Mouse (Mus musculus) 416B (cell line): Measurements from ENCODE around the gene CK137956.

Experiments
- DNase-seq: peaks from one replicate; pipeline ENCODE4 v3.0.0; 2011; ENCODE audit warnings: low read depth

Gene CK137956

DNA sequence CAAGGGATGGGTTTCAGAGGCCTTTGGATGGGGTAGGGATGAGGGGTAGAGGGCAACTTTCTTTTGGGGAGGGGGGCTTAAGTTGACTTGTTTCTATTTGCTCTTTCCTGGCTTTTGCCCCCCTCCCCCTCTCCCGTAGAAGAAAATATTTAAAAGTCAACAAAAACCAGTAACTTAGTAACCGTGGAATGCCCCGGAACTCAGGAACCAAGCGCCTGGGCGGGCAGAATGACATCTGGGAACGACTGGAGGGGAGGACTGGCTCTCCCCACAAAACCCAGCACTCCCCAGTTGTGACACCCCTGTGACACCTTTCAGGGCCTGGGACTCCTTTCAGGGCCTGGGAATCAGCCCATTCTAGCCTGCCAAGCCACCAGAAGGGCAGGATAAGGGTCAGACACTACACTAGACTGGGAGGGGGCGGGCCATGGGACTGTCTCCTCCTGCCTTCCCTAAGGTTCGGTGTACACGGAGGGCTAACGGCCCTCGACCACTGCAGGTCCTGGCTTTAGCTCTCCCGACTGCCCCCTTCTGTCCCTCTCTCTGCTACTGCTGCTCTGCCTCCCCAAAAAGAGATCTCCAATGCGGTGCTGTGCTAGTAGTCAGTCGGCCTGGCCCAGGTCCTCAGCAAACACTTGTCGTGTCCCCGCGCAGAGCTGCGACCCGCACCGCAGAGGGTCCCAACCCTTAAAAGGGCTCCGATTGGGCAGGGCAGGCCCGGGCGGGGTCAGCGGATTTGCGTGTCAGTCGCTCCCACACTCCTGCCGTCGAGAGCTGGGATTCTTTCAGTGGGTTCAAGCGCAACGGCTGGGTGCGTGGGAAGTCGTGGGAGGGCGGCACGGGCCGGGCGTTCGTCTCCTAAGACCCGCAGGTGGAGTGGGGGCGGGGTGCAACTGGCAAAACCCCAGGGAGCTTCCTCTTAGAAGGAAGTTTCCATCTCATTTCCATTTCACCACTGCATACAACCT, at the start of gene CK137956:
Gene CK137956 (minus strand): TSS at position 51 of the 968 bp plus-strand sequence.
- DNase-seq = no peak

DNA sequence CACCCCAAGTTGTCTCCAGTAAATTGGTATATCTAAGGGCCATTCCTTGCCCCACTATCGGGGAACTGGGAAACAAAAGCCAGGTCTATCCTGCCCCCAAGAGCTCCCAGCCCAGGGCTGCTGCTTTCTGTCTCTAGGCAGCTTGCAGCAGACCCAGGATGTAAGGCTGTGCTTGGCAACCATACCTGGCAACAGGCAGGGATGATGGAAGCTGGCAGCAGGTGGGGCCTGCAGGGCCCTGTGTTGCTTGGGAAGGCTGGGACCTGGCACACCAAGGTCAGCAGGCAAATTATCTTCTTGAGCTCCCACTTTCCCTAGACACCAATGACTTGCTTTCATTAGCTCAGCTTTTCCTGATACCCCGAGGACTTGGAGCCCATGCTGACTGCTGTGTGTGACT, 48.7 kb upstream of the CK137956 start:
- no peak for DNase-seq

DNA sequence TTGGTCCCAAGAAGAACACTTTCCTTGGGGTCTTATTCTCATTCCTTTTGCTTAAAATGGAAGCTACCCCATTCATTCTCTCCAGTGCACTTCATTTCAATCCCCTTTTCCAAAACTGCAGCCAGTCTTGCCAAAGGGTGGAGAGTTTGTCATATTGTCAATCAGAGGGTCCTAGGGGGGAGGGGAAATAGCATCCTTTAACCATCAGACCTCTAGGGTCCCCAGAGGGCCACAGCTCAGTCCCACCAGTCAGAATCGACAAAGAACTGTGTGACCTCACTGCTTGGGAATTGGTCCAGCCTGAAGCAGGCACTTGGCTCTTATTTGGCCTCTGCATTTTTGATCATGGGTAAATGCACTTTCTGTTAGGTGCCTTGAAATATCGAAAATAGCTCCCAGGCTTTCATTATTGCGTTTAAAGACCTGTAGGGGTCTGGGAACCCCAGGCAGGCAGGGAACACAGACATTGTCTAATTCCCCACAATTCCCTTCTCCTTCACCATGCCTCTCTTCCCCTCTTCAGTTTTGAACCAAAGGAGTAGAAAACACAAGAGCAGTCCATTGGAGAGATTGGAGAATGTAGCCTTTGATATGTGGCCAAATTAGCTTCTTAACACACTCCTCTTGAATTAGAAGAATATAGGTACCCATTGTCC, 34.2 kb upstream of the CK137956 start:
- no peak for DNase-seq

DNA sequence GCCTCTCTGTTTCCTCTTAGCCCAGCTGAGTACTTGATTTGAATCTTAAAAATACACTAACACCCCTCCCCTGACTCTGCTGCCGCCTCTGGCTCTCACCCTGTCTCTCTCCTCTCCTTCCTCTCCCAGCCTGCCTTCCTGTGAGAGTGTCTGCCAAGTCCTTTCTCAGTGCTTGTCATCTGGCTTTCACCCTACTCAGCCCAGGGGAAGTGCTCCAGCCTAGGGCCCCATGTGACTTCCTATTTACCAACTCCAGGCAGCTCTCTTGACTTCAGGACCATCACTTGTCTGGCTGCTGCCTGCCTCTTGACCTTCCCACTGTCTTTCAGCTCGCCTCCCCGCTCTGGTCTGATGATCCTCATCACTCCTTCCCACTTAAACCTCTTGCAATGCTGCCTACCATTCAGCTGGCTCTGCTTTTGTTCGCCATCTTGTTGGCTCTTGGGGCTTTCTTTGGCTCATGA, 31.9 kb upstream of the CK137956 start:
- DNase-seq = no peak

DNA sequence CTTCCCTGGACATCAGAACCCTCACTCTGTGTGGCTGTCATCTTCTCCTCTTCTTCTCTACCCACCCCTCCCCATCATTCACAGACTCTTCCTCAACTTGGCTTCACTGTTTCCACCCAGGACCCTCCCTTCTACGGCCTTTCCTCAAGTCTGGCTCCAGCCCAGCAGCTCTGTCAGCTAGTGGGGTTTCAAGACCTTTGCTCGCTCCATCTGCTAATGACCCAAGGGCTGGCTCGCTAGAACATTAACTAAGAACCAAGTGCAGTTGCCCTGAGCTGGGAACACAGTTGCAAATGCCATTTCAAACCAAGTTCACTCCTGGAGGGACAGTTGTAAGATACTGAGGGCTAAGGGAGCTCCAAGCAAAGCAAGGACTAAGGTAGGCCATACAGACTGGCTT, 28.5 kb upstream of the CK137956 start:
- DNase-seq = no peak

DNA sequence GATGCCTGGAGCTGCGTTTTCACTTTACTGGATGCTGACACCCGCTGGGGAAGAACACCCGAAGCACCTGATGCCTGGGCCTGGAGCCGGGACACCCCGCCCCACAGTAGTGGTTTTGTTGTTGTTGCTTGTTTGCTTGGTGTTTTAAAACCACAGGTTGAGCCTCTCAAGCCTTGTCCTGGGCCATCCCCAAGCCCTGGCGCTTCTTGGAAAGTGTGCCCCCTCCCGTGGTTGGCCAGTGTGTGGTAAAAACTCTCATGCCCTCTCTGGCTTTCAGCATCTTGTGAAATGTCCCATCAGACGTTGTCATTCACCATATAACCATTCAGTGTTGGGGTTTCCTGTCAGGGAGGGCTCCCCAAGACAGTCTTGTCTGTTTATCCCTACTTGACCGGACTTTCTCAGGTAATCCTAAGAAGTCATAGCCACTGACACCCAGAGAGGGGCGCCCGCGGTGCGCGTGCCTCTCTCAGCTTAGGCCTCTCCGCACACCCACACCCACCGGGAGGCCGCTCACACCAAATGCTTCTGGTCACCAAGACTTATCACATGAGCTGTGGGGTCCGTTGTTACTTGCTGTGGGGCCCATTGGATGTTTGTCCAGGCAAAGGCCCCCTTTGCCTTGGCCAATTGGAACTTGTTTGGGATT, 18.7 kb upstream of the CK137956 start:
- no peak for DNase-seq

DNA sequence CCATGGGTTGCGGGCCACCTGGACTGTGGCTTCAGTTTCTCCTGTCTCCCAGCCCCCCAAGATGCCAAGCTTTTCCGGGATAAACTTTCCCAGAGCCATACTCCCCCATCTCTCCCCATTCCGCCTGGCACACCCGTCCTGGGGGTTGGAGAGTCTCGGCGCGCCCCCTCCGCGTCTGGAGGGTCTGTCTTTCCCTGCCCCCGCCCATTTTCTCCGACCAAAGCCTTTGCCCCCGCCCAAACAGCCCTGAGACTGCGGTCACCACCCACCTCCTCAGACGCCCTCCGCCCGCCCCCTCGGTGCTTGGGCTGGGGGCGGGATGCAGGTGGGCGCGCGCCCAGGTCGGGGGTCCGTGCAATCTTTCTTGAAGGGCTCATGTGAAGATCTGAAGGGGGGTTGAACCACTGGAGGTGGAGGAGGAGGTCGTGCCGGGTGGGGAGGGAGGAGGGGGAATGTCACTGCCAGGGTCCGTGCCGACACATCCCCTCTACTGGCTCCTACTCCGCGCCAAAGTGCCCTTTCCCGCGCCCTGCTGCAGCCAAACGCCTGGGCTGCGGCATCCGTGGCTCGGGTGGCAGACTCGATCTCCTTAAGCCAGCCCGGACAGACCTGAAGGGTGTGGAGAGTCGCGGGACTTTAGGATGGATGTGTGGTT, 17.9 kb upstream of the CK137956 start:
- DNase-seq = no peak

DNA sequence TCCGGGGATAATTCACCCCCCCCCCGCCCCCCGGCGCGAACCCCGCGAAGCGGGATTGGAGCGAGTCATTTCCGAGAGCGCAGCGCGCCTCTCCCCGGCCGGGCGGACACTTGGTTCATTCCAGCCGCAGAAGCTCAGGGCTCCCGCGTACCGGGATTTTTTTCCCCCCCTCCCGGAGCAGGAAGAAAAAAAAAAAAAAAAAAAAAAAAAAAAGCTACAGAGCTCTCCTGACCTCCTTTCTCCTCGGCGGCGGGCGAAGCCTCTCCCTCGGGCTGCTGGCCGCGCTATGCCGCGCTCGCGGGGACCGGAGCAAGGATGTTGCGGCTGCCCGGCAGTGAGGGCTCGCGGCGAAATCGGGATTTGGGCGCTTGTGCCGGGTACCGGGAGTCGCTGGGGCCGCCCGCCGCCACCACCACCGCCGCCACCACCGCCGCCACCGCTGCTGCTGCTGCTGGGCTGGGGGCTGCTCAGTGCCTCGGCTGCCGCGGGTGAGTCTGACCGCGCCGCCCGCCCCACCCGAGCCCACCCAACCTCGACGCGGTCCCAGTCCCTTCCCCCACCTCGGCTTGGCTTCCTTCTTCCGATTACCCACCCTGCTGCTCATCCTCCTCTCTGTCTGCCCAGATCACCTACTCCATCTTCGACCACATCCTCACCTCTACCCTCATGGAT, 17.2 kb upstream of the CK137956 start, which contains the start of gene Csmd2:
Gene Csmd2 (plus strand): TSS at position 74 of the 672 bp plus-strand sequence.
- no peak for DNase-seq

DNA sequence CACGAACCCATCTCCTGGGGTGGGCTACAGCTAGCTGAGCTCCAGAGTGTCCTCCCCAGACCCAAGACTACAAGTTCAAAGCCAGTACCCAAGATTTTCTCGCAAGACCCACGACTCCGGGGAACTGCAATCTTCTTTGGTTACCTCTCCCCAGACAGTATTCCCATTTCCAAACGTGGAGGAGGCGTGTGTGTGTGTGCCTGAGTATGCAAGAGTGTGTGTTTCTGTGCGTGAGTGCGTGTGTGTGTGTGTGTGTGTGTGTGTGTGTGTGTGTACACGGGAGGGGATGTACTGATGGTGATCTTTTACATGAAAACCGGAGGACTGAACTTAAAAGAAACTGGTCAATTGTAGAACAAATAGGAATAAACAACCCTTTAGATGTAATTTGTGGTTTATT, 16.5 kb upstream of the CK137956 start:
- DNase-seq = no peak

DNA sequence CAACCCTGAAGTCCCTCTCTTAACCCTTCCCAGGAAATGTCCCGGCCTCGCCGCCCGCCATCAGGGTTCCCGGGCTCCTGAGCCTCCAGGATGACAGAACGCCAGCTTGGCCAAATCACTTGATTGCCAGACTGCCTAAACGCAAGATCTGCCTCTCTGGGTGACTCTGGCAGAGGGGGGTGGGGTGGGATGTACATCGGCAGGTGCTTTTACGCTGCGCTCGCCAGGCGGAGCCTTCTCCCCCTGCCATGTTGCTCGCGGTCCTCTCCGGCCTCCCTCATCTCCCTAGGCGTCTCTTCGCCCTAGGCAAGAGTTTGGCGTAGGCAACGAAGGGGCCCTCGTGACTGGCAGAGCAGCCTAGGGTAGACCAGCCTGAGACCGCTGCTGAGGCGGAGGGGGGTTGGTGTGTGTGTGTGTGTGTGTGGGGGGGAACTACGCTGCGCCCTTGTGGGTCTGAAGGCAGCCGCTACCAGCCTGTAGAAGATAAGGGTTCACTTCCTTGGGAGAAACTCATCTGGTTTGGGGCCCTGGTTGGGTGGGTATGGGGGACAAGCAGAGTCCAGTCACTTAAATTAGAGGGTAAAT, 15.8 kb upstream of the CK137956 start:
- DNase-seq = no peak

DNA sequence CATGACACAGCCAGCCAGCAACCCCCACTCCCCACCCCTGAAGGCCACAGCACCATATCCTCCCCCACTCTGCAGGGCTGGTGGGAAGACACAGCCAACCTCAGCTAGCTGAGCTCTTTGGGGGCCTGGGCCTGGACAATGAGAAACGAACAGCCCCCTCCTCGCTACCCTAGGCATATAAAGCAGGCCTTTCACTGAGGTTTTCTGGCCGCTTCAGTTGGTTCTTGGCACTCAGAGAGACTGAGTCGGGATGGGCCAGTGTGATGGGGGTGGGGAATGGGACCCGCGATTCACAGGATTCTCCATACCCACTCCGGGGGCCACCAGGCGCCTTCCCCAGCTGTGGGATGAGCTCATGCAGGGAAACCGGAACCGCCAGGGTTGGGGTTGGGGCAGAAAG, 15.1 kb upstream of the CK137956 start:
- DNase-seq = no peak

DNA sequence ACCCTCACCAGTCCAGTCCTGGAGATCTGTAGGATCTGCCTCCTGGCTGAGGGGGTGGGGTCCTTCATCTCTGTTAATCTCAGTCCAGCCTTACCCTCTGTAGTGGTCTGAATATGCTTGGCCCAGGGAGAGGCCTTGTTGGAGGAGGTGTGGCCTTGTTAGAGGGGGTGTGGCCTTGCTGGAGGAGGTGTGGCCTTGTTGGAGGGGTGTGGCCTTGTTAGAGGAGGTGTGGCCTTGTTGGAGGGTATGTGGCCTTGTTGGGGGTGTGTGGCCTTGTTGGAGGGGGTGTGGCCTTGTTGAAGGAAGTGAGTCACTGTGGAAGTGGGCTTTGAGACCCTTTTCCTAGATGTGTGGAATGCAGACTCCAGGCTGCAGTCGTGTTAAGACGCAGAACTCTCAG, 13.7 kb upstream of the CK137956 start:
- no peak for DNase-seq

DNA sequence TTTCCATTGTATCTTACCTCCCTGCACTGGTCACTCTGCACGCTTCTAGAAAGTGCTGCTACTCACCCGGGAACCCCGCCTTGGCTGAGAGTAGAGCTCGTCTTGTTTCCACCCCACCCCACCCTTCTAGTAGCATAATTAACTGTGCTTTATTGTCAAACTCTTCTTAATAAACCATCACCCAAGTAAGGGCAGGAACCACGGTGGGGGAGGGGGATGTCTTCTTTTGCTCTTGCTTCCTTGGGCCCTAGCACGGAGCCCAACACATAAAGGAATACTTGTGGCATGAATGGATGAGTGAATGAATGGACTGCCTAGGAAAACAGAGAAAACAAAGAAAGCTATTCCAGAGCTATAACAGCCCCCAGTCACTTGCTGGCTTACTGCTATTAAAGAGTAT, 10.4 kb upstream of the CK137956 start:
- no peak for DNase-seq

DNA sequence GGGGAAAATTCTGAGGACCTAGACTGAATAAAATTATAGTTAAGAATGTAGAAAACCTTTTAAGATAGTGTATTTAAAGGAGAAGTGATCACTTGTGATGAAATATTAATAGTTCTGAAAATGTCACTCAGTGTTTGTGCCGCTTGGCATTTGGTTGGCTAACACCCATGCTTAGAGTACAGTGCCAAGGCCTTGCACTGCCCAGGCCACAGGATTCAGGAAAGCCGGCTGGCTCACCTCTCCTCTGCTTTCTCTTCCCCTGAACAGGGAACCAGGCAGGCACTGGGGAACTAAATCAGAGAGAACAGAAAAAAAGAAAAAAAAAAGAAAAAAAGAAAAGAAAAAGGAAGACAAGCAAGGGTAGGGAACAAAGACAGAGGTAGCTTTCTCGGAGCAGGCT, 2.2 kb upstream of the CK137956 start:
- DNase-seq = no peak

DNA sequence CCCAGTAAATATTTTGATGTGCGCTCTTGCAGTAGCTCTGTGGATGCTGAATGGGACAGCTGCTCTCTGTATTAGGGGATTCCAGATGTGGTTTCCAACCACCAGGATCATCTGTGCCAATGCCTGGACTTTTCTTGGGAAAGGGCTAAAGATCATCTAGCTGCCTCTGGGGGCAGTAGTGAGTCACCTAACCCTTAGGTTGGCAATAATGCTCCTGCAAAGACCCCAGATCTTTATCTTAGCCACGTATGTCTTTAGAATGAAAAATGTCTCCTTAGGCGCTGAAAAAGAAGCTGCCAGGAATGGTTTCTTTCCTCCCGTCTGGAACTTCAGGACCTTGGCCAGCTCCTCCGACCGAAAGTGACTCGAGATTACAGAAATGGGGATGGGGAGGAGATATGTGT, 731 bp downstream of the CK137956 start:
- DNase-seq = no peak

DNA sequence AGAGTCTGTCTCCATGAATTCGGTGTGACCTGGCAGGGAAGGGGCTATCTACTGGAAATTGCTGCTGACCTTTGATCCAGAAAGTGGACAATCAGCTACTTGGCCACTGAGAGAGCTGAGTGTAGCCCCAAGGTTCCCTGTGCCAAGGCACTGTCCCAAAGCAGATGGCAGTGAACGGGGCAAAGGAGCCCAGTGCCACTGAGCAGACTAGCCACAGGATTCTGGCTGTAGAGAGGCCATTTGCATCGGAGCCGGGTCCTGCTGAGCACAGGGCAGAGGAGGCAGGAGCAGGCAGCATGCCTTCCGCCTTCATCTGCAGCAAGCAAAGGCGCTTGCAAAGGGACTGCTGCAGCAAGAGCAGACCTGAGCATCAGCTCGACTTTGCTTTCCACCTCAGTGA, 1.6 kb downstream of the CK137956 start:
- no peak for DNase-seq

DNA sequence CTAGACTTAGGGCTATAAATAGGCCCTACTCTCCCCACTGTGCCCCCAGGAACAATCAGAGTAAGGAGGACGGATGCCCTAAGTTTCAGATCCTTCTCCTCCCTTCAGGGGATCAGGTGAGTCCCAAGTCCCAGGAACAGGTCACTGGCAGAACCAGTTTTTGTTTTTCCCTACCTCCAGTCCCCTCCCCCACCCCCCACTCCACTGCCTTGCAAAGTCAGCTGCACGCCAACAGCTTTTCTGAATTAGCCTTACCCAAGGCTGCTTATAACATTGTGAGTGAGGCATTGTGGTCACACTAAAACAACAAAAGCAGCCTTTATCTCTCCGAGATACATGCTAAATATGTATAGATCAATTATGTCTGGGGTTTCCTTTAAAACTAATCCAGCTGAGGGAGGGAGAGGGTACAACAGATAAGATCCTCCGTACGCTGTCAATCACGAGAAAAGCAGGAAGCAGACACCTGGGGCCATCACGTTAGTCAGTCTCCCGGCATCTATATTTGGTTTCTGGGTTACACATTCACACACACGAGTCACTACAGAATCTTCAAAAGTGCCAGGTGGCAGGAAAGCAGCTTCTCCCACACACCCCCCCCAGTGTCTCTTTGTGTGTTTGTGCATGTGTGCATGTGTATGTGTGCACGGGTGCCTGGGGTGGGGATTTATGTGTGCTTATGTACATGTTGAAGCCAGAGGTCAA, 17.6 kb downstream of the CK137956 start:
- no peak for DNase-seq

DNA sequence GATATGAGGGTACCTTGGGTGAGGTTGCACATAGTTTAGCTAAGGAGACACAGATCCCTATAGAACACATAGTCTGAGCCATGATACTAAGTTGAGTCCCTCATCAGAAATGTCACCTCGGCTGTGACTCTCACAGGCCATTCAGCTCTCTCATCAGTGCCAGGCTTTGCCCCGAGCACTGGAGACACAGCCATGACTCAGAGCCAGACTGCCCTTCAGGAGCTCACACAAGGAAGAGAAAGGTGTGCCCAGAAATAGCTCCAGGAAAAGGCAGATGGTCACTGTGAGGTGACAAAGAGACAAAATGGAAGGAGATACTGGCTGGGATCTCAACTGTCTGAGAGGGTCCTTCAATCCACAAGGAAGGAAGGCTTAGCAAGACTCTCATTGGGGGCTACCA, 23.1 kb downstream of the CK137956 start:
- DNase-seq = no peak

DNA sequence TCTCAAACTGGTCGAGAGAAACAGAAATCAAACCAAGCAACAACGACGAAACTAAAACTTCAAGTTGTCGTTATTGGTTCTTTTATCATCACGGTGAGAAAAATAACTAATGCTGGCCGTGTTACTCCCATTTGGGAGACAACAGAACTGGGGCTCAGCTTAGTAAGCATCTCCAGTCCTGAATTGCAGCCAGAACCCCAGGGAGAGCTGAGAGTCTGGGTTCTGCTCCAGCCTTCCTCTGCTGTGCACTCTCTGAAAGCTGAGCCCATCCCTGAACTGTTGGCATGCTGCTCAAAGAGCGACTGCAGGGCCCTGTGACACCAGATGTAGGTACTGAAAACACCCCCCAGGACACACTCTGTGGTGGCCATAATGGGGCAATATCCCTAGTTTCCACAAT, 33.3 kb downstream of the CK137956 start:
- DNase-seq = no peak

DNA sequence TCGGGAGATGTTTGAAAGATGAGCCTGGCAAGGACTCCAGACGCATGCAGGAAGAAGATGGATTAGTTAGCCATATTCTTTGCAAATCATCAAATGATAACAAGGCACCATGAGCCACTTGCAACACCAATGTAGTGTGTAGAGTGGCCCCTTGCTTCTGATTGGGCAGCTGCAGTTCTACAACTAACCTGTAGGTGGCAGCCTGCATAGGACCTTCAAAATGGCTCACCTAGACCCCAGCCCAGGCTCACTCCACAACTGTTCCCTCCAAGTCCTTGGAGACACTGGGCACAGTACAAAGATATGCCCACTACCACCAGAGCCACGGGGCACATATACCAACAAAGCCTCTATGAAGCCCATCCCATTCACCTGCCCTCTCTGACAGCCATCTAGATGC, 35.4 kb downstream of the CK137956 start:
- no peak for DNase-seq

DNA sequence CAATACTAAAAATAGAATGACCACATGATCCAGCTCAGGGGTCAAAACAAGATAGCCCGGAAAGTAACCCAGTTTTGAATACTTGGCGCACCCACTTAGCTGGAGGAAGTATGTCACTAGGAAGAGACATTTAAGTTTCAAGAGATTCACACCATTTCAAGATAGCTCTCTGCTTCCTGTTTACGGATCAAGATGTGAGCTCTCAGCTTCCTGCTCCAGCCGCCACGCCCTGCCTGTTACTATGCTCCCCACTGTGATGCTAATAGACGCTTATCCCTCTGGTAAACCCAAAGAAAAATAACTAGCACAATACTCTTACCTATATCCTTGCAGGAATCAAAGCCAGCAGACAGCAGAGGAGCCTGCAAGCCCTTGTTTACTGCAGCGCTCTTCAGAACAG, 57.2 kb downstream of the CK137956 start:
- no peak for DNase-seq
